Mouse (Mus musculus) olfactory bulb, adult 2 months (tissue): ENCODE results near the gene Mok.

Experiments
- CTCF ChIP-seq: fragments of 200-500 bp; IDR thresholded peaks from 2 replicates; pipeline ENCODE4 v1.5.1; 2012; ENCODE audit warnings: low read depth, mild to moderate bottlenecking, low read length, moderate library complexity; ENCODE audit not compliant: insufficient read depth
- POLR2A ChIP-seq: fragments of 200-500 bp; IDR thresholded peaks from 2 replicates; pipeline ENCODE4 v1.6.1; 2012; ENCODE audit warnings: mild to moderate bottlenecking, low read depth, low read length, moderate library complexity; ENCODE audit not compliant: insufficient read depth

DNA sequence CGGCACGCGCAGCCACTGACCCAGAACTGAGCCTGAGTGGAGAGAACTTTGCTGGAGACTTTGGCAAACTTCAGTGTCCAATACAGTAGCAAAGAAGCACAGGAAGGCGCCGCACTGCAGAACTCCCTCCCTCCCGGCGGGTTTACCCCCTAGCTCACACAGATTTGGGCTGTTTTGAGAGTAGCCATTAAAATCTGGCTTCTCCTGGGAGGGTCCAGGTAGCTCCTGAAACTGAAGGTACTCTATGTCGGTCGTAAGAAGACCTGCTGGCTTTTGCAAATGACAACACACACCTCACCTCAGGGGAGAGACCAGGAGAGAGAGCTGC, 10.2 kb upstream of the Mok start:
- TF ChIP-seq POLR2A (no peak), CTCF (no peak)
